Mouse (Mus musculus): Measurements from ENCODE around the gene Gpx3.
"Not testable (repeated sequence)": the region's sequence is repeated elsewhere in the genome, so short reads cannot be mapped to it uniquely, and the experiment has no call there.

Gpx3 gene

GRCm38 (mm10) chr11:54902333-54903323 lies at the start of gene Gpx3:
Gene Gpx3 (plus strand): TSS chr11:54902453.
- no peak for DNase-seq (ENCODE audit: low spot score in 2 of 2)

- DNase-seq (ENCODE audit: low spot score in 2 of 2): not testable (repeated sequence)
These were observed 43.4 kb upstream of the Gpx3 start for GRCm38 (mm10) chr11:54858880-54859279.

GRCm38 (mm10) chr11:54859322-54860165 lies 42.7 kb upstream of the Gpx3 start:
- peak; percentile 28 to 35 for DNase-seq (ENCODE audit: low spot score in 2 of 2)

- peak; percentile 96 for DNase-seq (ENCODE audit: low spot score in 2 of 2)
These were observed 41.8 kb upstream of the Gpx3 start, which contains the start of gene Lyrm7 for GRCm38 (mm10) chr11:54860256-54861038. Gene Lyrm7 (minus strand): TSS chr11:54860916.

GRCm38 (mm10) chr11:54861471-54862420 lies 40.5 kb upstream of the Gpx3 start:
- DNase-seq (ENCODE audit: low spot score in 2 of 2): no peak

- DNase-seq (ENCODE audit: low spot score in 2 of 2): peak in 1 of 2 experiments; percentile 49
These were observed 39.4 kb upstream of the Gpx3 start for GRCm38 (mm10) chr11:54862621-54863520.

GRCm38 (mm10) chr11:54865330-54866085 lies 36.7 kb upstream of the Gpx3 start:
- no peak for DNase-seq (ENCODE audit: low spot score in 2 of 2)

GRCm38 (mm10) chr11:54866119-54867048 lies 35.9 kb upstream of the Gpx3 start, which contains the start of gene Hint1:
Gene Hint1 (plus strand): TSS chr11:54866383.
- DNase-seq (ENCODE audit: low spot score in 2 of 2): peak; percentile 84 to 92

- DNase-seq (ENCODE audit: low spot score in 2 of 2): no peak
These were observed 35.2 kb upstream of the Gpx3 start for GRCm38 (mm10) chr11:54867049-54867385.

GRCm38 (mm10) chr11:54867903-54868434 lies 34.3 kb upstream of the Gpx3 start:
- no peak for DNase-seq (ENCODE audit: low spot score in 2 of 2)

GRCm38 (mm10) chr11:54868445-54868844 lies 33.8 kb upstream of the Gpx3 start:
- DNase-seq (ENCODE audit: low spot score in 2 of 2): no peak

- no peak for DNase-seq (ENCODE audit: low spot score in 2 of 2)
These were observed 32.9 kb upstream of the Gpx3 start for GRCm38 (mm10) chr11:54869318-54869717.

- no peak for DNase-seq (ENCODE audit: low spot score in 2 of 2)
These were observed 30.3 kb upstream of the Gpx3 start for GRCm38 (mm10) chr11:54871831-54872537.

GRCm38 (mm10) chr11:54876031-54876430 lies 26.2 kb upstream of the Gpx3 start:
- DNase-seq (ENCODE audit: low spot score in 2 of 2): no peak

- DNase-seq (ENCODE audit: low spot score in 2 of 2): no peak
These were observed 23.4 kb upstream of the Gpx3 start for GRCm38 (mm10) chr11:54878893-54879292.

- peak in 1 of 2 experiments; percentile 50 for DNase-seq (ENCODE audit: low spot score in 2 of 2)
These were observed 22.8 kb upstream of the Gpx3 start for GRCm38 (mm10) chr11:54879434-54879833.
